Mouse (Mus musculus) limb, embryonic 15.5 days (tissue): Measurements from ENCODE around the gene Fgd2. TPM values are rescaled to one million over a fixed set of nuclear protein-coding genes. Genes with fewer than 3 reads are reported as not detected.

Experiments used
- ATAC-seq: fragments of 200-750 bp; cut with Nextera tagmentation; 2 replicates; pipeline ENCODE4 v1.8.0; 2017; ENCODE audit warnings: low read depth, moderate TSS enrichment; ENCODE audit not compliant: insufficient number of reproducible peaks, low FRiP score, low TSS enrichment
- H3K27ac ChIP-seq: fragments of 300-500 bp; sonication (generic); 2 replicates; pipeline ENCODE4 v1.5.1; 2015; ENCODE audit warnings: moderate library complexity, mild to moderate bottlenecking, inconsistent platforms
- H3K27me3 ChIP-seq: fragments of 300-500 bp; sonication (generic); 2 replicates; pipeline ENCODE4 v1.6.1; 2015; ENCODE audit warnings: inconsistent platforms
- H3K36me3 ChIP-seq: fragments of 300-500 bp; sonication (generic); 2 replicates; pipeline ENCODE4 v1.6.1; 2015; ENCODE audit warnings: inconsistent platforms
- H3K4me1 ChIP-seq: fragments of 300-500 bp; sonication (generic); 2 replicates; pipeline ENCODE4 v1.6.1; 2015; ENCODE audit warnings: inconsistent platforms
- H3K4me2 ChIP-seq: fragments of 300-500 bp; sonication (generic); 2 replicates; pipeline ENCODE4 v1.6.1; 2015; ENCODE audit warnings: mild to moderate bottlenecking, inconsistent platforms
- H3K4me3 ChIP-seq: fragments of 300-500 bp; sonication (generic); 2 replicates; pipeline ENCODE4 v1.5.1; 2015; ENCODE audit warnings: mild to moderate bottlenecking, inconsistent platforms
- H3K9ac ChIP-seq: fragments of 300-500 bp; sonication (generic); 2 replicates; pipeline ENCODE4 v1.6.1; 2015; ENCODE audit warnings: inconsistent platforms
- H3K9me3 ChIP-seq: fragments of 300-500 bp; sonication (generic); 2 replicates; pipeline ENCODE4 v1.6.1; 2016; ENCODE audit warnings: inconsistent platforms
- WGBS: fragments of 180-500 bp; shearing (Covaris S2); methylation state at CpG from one replicate; pipeline ENCODE4 v1.1.7; 2015; 5-methylcytosine and 5-hydroxymethylcytosine counted together
- polyA plus RNA-seq: library from polyadenylated mRNA; unstranded; fragments of >200 nt; fragmentation: Nextera tagmentation; extraction: Ambion mirVana; gene quantifications from 2 replicates; pipeline ENCODE4 v1.2.1, GENCODE M21; 2015

Gene Fgd2
- polyA plus RNA-seq, 1 experiment from 2014 or later, result 8.5 TPM

GRCm38 (mm10) chr17:29407405-29407804 lies 46.7 kb downstream of the Fgd2 start:
- Histone ChIP-seq H3K9ac (no peak overlapping the region), H3K4me3 (no peak overlapping the region), H3K9me3 (no peaks in the 10 kb centered on the region), H3K27ac (no peak overlapping the region), H3K36me3 (no peaks in the 10 kb centered on the region), H3K27me3 (no peaks in the 10 kb centered on the region), H3K4me2 (no peak overlapping the region), H3K4me1 (0 out of 2 replicates have a peak, but pooled peaks cover 4% of the 10 kb centered on the region)
- WGBS, result 86% methylated on average over 5 of the region's 5 CpGs
- no peak for ATAC-seq

DNA sequence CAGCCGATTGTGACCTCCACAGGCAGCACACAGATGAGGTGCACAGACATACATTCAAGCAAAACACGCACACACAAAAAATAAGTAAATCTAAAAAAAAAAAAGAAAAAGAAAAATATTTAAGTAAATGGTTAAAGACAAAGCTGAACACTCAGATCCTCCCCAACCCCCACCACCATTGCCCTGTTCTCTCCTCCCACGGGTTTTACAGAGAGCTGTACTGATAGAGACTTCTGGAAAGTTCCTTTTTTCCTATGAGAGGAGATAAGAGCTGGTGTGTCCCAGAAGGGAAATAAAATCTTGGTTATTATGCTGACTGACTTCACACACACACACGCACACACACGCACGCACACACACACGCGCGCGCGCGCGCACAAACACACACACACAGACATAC lies 47.6 kb downstream of the Fgd2 start:
- no peak overlapping the region for H3K27ac ChIP-seq
- H3K4me3 ChIP-seq, result no peak overlapping the region
- H3K4me2 ChIP-seq, result no peak overlapping the region
- H3K27me3 ChIP-seq, result no peaks in the 10 kb centered on the region
- ATAC-seq, result no peak
- no peak overlapping the region for H3K9ac ChIP-seq
- H3K36me3 ChIP-seq, result no peaks in the 10 kb centered on the region
- no peaks in the 10 kb centered on the region for H3K9me3 ChIP-seq
- 0 out of 2 replicates have a peak, but pooled peaks cover 4% of the 10 kb centered on the region for H3K4me1 ChIP-seq
- WGBS, result 94% methylated on average over 13 of the region's 13 CpGs

GRCm38 (mm10) chr17:29409800-29410343 lies 49.2 kb downstream of the Fgd2 start:
- H3K27me3 ChIP-seq, result no peaks in the 10 kb centered on the region
- 58% methylated on average over 5 of the region's 5 CpGs for WGBS
- no peak overlapping the region for H3K9ac ChIP-seq
- H3K27ac ChIP-seq, result no peak overlapping the region
- no peaks in the 10 kb centered on the region for H3K36me3 ChIP-seq
- H3K4me1 ChIP-seq, result 0 out of 2 replicates have a peak, but pooled peaks cover 4% of the 10 kb centered on the region
- no peak overlapping the region for H3K4me3 ChIP-seq
- no peaks in the 10 kb centered on the region for H3K9me3 ChIP-seq
- no peak overlapping the region for H3K4me2 ChIP-seq
- ATAC-seq, result no peak

DNA sequence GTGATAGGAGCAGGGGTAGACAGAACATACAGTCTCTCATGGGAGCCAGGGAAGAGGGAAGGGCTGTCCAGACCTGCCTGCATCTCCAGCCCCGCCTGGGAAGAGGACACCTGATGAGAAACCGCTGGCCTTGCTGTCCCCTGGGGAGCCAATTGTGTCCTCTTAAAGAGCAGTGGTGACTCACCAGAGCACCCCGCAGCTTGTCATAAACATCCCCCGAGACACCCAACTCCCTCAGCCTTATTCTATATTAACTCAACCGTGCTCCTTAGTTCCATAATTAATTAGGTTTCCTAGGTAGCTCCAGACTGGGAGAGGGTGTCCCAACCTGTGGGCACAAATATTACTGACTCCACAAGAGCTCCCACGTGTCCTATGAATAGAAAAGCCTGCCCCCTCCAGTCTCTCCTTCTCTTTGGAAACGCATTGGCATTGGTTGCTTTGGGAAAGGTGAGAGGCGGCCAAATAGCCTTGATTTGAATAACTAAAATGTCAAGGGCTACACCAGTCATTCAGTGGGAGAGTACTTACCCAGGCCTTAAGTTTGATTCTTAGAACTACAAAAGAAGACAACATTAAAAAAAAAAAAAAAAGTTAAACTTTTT lies 51.2 kb downstream of the Fgd2 start:
- Histone ChIP-seq H3K27me3 (no peaks in the 10 kb centered on the region), H3K9me3 (no peaks in the 10 kb centered on the region), H3K36me3 (no peaks in the 10 kb centered on the region), H3K4me2 (no peak overlapping the region), H3K27ac (no peak overlapping the region), H3K4me3 (no peak overlapping the region), H3K9ac (no peak overlapping the region), H3K4me1 (peaks cover 17% of the 10 kb centered on the region)
- 33% methylated on average over 8 of the region's 8 CpGs for WGBS
- ATAC-seq, result no peak

GRCm38 (mm10) chr17:29414566-29414965 lies 53.9 kb downstream of the Fgd2 start:
- Histone ChIP-seq H3K27me3 (no peaks in the 10 kb centered on the region), H3K4me1 (peaks cover 22% of the 10 kb centered on the region), H3K9ac (no peak overlapping the region), H3K9me3 (no peaks in the 10 kb centered on the region), H3K4me2 (no peak overlapping the region), H3K4me3 (no peak overlapping the region), H3K36me3 (no peaks in the 10 kb centered on the region), H3K27ac (no peak overlapping the region)
- ATAC-seq, result no peak
- 71% methylated on average over 2 of the region's 2 CpGs for WGBS

GRCm38 (mm10) chr17:29415761-29416662 lies 55.3 kb downstream of the Fgd2 start:
- peak; percentile 68; the same call in 1 of the 2 replicates for ATAC-seq
- Histone ChIP-seq H3K9me3 (no peaks in the 10 kb centered on the region), H3K27me3 (no peaks in the 10 kb centered on the region), H3K27ac (peak overlapping the region; percentile 65), H3K4me3 (peak overlapping the region; percentile 27), H3K4me1 (peaks cover 22% of the 10 kb centered on the region), H3K9ac (peak overlapping the region; percentile 32; the same call in 1 of the 2 replicates), H3K4me2 (peak overlapping the region; percentile 54), H3K36me3 (no peaks in the 10 kb centered on the region)
- 7% methylated on average over 31 of the region's 31 CpGs for WGBS

- Histone ChIP-seq H3K27me3 (no peaks in the 10 kb centered on the region), H3K9me3 (no peaks in the 10 kb centered on the region), H3K4me3 (no peak overlapping the region), H3K4me1 (peaks cover 21% of the 10 kb centered on the region), H3K36me3 (no peaks in the 10 kb centered on the region), H3K27ac (0 out of 2 replicates have a peak overlapping the region, but pooled peaks have one; percentile 65), H3K9ac (no peak overlapping the region), H3K4me2 (no peak overlapping the region)
- WGBS, result 17% methylated on average over 3 of the region's 5 CpGs
- no peak for ATAC-seq
These were observed 56.0 kb downstream of the Fgd2 start for GRCm38 (mm10) chr17:29416757-29417156.

- 71% methylated on average over 3 of the region's 3 CpGs for WGBS
- H3K4me2 ChIP-seq, result no peak overlapping the region
- ATAC-seq, result no peak
- no peak overlapping the region for H3K27ac ChIP-seq
- H3K4me3 ChIP-seq, result no peak overlapping the region
- H3K27me3 ChIP-seq, result no peaks in the 10 kb centered on the region
- peaks cover 20% of the 10 kb centered on the region for H3K4me1 ChIP-seq
- H3K36me3 ChIP-seq, result no peaks in the 10 kb centered on the region
- H3K9me3 ChIP-seq, result no peaks in the 10 kb centered on the region
- no peak overlapping the region for H3K9ac ChIP-seq
These were observed 58.2 kb downstream of the Fgd2 start for GRCm38 (mm10) chr17:29418758-29419380.

- no peak overlapping the region for H3K9ac ChIP-seq
- no peaks in the 10 kb centered on the region for H3K36me3 ChIP-seq
- H3K4me2 ChIP-seq, result no peak overlapping the region
- H3K27me3 ChIP-seq, result no peaks in the 10 kb centered on the region
- no peak overlapping the region for H3K4me3 ChIP-seq
- 82% methylated on average over 12 of the region's 12 CpGs for WGBS
- H3K4me1 ChIP-seq, result peaks cover 20% of the 10 kb centered on the region
- ATAC-seq, result no peak
- H3K27ac ChIP-seq, result no peak overlapping the region
- no peaks in the 10 kb centered on the region for H3K9me3 ChIP-seq
These were observed 59.4 kb downstream of the Fgd2 start for GRCm38 (mm10) chr17:29419976-29420739.

DNA sequence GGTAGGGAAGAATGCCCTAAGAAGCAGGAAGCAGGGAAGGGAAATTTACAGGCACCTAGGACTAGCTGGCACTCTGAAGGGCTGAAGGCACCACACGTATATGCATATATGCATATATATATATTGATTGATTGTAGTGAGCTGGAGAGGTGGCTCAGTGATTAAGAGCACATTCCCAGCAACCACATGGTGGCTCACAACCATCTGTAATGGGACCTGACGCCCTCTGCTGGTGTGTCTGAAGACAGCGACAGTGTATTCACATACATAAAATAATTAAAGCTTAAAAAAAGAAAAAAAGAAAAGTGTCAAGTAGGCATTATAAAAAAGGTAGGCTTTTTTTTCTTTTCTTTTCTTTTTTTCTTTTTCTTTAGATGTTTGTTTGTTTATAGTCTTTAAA lies 60.6 kb downstream of the Fgd2 start:
- H3K9ac ChIP-seq, result no peak overlapping the region
- H3K27ac ChIP-seq, result no peak overlapping the region
- no peak for ATAC-seq
- peaks cover 11% of the 10 kb centered on the region for H3K4me1 ChIP-seq
- no peak overlapping the region for H3K4me2 ChIP-seq
- no peaks in the 10 kb centered on the region for H3K27me3 ChIP-seq
- H3K36me3 ChIP-seq, result no peaks in the 10 kb centered on the region
- no peak overlapping the region for H3K4me3 ChIP-seq
- 76% methylated on average over 3 of the region's 3 CpGs for WGBS
- no peaks in the 10 kb centered on the region for H3K9me3 ChIP-seq

GRCm38 (mm10) chr17:29422337-29422736 lies 61.6 kb downstream of the Fgd2 start:
- Histone ChIP-seq H3K27me3 (no peaks in the 10 kb centered on the region), H3K4me2 (no peak overlapping the region), H3K4me1 (peaks cover 5% of the 10 kb centered on the region; the same call in 1 of the 2 replicates), H3K36me3 (no peaks in the 10 kb centered on the region), H3K4me3 (no peak overlapping the region), H3K9ac (no peak overlapping the region), H3K9me3 (no peaks in the 10 kb centered on the region), H3K27ac (no peak overlapping the region)
- WGBS, result 85% methylated on average over 6 of the region's 6 CpGs
- ATAC-seq, result no peak
